Mouse (Mus musculus) hindbrain, embryonic 12.5 days (tissue): ENCODE measurements around the gene Klk11. TPM values are rescaled to one million over a fixed set of nuclear protein-coding genes. Genes with fewer than 3 reads are reported as not detected.

ENCODE experiments used
- ATAC-seq: fragments of 200-750 bp; cut with Nextera tagmentation; 2 replicates; pipeline ENCODE4 v1.8.0; 2017; ENCODE audit warnings: moderate TSS enrichment; ENCODE audit not compliant: low FRiP score
- H3K27ac ChIP-seq: fragments of 300-500 bp; sonication (generic); 2 replicates; pipeline ENCODE4 v1.5.1; 2016; ENCODE audit warnings: mild to moderate bottlenecking
- H3K27me3 ChIP-seq: fragments of 300-500 bp; sonication (generic); 2 replicates; pipeline ENCODE4 v1.6.1; 2016; ENCODE audit warnings: mild to moderate bottlenecking
- H3K36me3 ChIP-seq: fragments of 300-500 bp; sonication (generic); 2 replicates; pipeline ENCODE4 v1.6.1; 2016; ENCODE audit warnings: mild to moderate bottlenecking
- H3K4me1 ChIP-seq: fragments of 300-500 bp; sonication (generic); 2 replicates; pipeline ENCODE4 v1.6.1; 2016
- H3K4me2 ChIP-seq: fragments of 300-500 bp; sonication (generic); replicated peaks from 2 replicates; pipeline ENCODE4 v1.6.1; 2016; ENCODE audit warnings: mild to moderate bottlenecking
- H3K4me3 ChIP-seq: fragments of 300-500 bp; sonication (generic); 2 replicates; pipeline ENCODE4 v1.5.1; 2016; ENCODE audit warnings: mild to moderate bottlenecking
- H3K9ac ChIP-seq: fragments of 300-500 bp; sonication (generic); 2 replicates; pipeline ENCODE4 v1.6.1; 2016; ENCODE audit warnings: mild to moderate bottlenecking, moderate library complexity
- H3K9me3 ChIP-seq: fragments of 300-500 bp; sonication (generic); replicated peaks from 2 replicates; pipeline ENCODE4 v1.6.1; 2016; ENCODE audit warnings: mild to moderate bottlenecking
- WGBS: fragments of 180-500 bp; shearing (Covaris S2); methylation state at CpG from one replicate; pipeline ENCODE4 v1.1.7; 2016; 5-methylcytosine and 5-hydroxymethylcytosine counted together
- polyA plus RNA-seq: library from polyadenylated mRNA; unstranded; fragments of >200 nt; fragmentation: Nextera tagmentation; extraction: Ambion mirVana; gene quantifications from 2 replicates; pipeline ENCODE4 v1.2.1, GENCODE M21; 2016

Gene Klk11
- polyA plus RNA-seq, 1 experiment from 2014 or later = 0.22 TPM

DNA sequence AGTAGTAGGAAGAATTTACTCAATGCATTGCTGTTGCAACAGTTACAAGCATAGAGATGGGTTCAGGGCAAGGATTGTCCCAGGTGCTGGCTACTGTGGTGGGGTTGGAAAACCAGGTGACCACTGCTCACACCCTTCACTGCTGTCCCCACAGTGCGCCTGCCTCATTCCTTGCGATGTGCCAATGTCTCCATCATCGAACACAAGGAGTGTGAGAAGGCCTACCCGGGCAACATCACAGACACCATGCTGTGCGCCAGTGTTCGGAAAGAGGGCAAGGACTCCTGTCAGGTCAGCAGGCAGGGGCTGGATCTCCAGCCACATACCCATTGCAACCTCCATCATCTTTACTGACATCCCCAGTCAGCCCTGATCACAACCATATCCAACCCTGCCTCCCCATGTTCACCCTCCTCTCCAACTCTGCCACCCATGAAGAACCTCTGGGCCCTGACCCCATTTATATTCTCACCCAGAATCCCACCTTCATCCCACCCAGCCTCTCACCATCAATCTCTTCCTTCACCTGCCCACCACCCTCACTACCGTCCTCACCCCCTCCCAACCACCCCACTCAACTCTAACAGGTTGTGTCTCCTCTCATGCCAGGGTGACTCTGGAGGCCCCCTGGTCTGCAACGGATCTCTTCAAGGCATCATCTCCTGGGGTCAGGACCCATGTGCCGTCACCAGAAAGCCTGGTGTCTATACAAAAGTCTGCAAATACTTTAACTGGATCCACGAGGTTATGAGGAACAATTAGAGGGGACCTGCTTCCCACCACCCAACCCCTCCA is 4.0 kb downstream of the Klk11 start:
- Histone ChIP-seq H3K9ac (no peak overlapping the region), H3K4me3 (no peak overlapping the region), H3K36me3 (no peaks in the 10 kb centered on the region), H3K4me2 (no peak overlapping the region), H3K27me3 (peaks cover 5% of the 10 kb centered on the region), H3K9me3 (no peaks in the 10 kb centered on the region), H3K4me1 (peaks cover 7% of the 10 kb centered on the region), H3K27ac (no peak overlapping the region)
- 90% methylated on average over 10 of the region's 10 CpGs for WGBS
- ATAC-seq = no peak

- Histone ChIP-seq H3K9ac (no peak overlapping the region), H3K27me3 (peaks cover 13% of the 10 kb centered on the region), H3K27ac (no peak overlapping the region), H3K4me3 (no peak overlapping the region), H3K36me3 (no peaks in the 10 kb centered on the region), H3K4me2 (no peak overlapping the region), H3K9me3 (no peaks in the 10 kb centered on the region), H3K4me1 (peaks cover 7% of the 10 kb centered on the region)
- ATAC-seq = no peak
- WGBS = 67% methylated on average over 6 of the region's 6 CpGs
Measured at GRCm38 (mm10) chr7:43780241-43780640, 5.8 kb downstream of the Klk11 start.

DNA sequence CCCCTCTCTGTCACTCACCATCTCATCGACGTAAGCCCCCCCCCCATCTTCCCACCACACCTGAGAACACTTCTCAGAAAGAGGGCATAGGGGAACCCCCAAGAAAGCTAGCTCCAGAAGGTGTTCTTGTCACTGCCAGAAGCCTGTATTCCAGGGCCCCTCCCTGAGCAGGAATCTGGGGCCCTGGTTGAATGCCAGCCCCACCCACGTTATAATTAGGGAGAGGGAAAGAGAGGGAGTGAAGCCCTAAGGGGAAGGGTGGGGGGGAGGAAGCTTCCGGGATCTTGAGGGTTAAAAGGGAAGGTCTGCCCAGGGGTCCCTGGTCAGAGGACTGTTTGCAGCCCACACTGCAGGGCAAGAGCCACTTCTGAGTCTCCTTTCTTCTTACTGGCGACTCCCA is 6.3 kb downstream of the Klk11 start, which contains the start of gene Klk10:
Gene Klk10 (plus strand): TSS at position 290 of the 400 bp plus-strand sequence.
- WGBS = 58% methylated on average over 5 of the region's 5 CpGs

GRCm38 (mm10) chr7:43781541-43781940 is 7.1 kb downstream of the Klk11 start:
- H3K9me3 ChIP-seq = no peaks in the 10 kb centered on the region
- no peak overlapping the region for H3K9ac ChIP-seq
- H3K4me1 ChIP-seq = peaks cover 7% of the 10 kb centered on the region
- H3K4me2 ChIP-seq = no peak overlapping the region
- no peak overlapping the region for H3K4me3 ChIP-seq
- no peaks in the 10 kb centered on the region for H3K36me3 ChIP-seq
- ATAC-seq = no peak
- 86% methylated on average over 11 of the region's 11 CpGs for WGBS
- H3K27ac ChIP-seq = no peak overlapping the region
- H3K27me3 ChIP-seq = peaks cover 13% of the 10 kb centered on the region

More for the DNA sequence above, 6.3 kb downstream of the Klk11 start, which contains the start of gene Klk10:
- Histone ChIP-seq H3K9me3 (no peaks in the 10 kb centered on the region), H3K4me3 (no peak within 1 kb of the TSS), H3K4me1 (peaks cover 7% of the 10 kb centered on the region), H3K36me3 (no peaks in the 10 kb centered on the region), H3K4me2 (no peak within 1 kb of the TSS), H3K9ac (no peak within 1 kb of the TSS), H3K27ac (no peak within 1 kb of the TSS), H3K27me3 (peaks cover 13% of the 10 kb centered on the region)
- no peak for ATAC-seq

DNA sequence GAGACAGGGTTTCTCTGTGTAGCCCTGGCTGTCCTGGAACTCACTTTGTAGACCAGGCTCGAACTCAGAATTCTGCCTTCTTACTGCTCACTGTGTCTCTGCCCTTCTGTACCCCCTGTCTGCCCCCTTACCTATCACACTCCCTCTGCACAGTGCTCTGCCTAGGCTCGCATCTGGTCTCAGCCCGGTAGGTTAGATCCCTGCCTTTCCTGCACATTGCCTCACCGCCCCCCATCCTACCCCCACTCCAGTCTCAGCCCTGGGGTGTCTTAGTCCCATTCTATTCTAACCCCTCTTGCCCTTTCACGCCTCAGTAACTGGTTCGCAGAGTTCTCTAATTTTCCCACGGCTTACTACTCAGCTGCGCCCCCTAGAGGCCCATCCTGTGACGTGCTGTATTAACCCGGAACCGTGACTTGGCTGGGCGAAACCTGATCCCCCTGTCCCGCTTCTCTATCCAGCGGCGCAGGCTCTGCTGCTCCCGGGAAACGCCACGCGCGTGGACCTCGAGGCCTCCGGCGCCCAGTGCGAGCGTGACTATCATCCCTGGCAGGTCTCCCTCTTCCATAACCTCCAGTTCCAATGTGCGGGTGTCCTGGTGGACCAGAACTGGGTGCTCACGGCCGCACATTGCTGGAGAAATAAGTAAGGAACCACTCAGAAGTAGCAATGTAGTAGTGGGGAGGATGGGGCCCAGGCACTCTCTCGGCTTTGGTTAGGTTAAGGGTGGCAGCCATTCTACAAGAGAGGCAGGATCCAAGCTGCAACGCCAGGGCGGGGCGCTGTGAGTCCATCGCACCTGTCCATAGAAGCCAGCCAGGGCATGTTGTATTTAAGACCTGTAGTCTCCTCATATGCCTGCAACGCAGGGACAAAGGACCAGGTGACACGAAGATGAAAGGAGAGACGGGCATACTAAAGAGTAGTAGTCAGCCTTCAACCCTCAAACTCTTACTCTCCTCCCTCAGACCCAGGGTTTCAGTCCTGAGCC is 8.2 kb downstream of the Klk11 start:
- WGBS = 9% methylated on average over 36 of the region's 36 CpGs
- H3K36me3 ChIP-seq = no peaks in the 10 kb centered on the region
- H3K9me3 ChIP-seq = no peaks in the 10 kb centered on the region
- H3K4me1 ChIP-seq = peaks cover 7% of the 10 kb centered on the region
- peak; percentile 77 for ATAC-seq
- H3K9ac ChIP-seq = peak overlapping the region; percentile 56; the same call in 1 of the 2 replicates
- peak overlapping the region; percentile 27 for H3K4me3 ChIP-seq
- peak overlapping the region; percentile 68 for H3K4me2 ChIP-seq
- H3K27me3 ChIP-seq = peaks cover 13% of the 10 kb centered on the region
- H3K27ac ChIP-seq = no peak overlapping the region

GRCm38 (mm10) chr7:43785286-43785685 is 10.9 kb downstream of the Klk11 start:
- H3K9me3 ChIP-seq = no peaks in the 10 kb centered on the region
- H3K9ac ChIP-seq = no peak overlapping the region
- H3K27me3 ChIP-seq = peaks cover 13% of the 10 kb centered on the region
- no peaks in the 10 kb centered on the region for H3K36me3 ChIP-seq
- H3K4me2 ChIP-seq = no peak overlapping the region
- no peak for ATAC-seq
- H3K27ac ChIP-seq = no peak overlapping the region
- WGBS = 92% methylated on average over 1 of the region's 1 CpGs
- peaks cover 7% of the 10 kb centered on the region for H3K4me1 ChIP-seq
- no peak overlapping the region for H3K4me3 ChIP-seq

GRCm38 (mm10) chr7:43788096-43788495 is 13.7 kb downstream of the Klk11 start:
- H3K9me3 ChIP-seq = no peaks in the 10 kb centered on the region
- no peak for ATAC-seq
- H3K4me3 ChIP-seq = no peak overlapping the region
- no peak overlapping the region for H3K4me2 ChIP-seq
- no peak overlapping the region for H3K9ac ChIP-seq
- no peak overlapping the region for H3K27ac ChIP-seq
- H3K36me3 ChIP-seq = no peaks in the 10 kb centered on the region
- H3K4me1 ChIP-seq = no peaks in the 10 kb centered on the region
- H3K27me3 ChIP-seq = peaks cover 11% of the 10 kb centered on the region
- 73% methylated on average over 3 of the region's 3 CpGs for WGBS

DNA sequence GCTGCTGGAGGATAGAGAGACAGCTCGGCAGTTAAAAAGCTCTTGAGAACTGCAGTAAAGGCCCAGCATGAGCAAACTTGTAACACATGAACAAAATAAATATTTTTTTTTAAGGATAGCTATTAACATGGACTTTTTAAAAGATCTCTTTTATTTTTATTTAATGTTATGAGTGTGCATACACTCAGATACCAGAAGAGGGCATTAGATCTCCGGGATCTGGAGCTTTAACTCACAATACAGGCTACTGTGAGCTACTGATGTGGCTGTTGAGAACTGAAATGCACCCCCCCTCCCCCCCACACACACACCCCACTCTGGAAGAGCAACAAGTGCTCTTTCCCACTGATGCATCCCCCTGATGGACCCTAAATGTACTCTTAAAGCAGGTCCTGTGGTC is 14.9 kb downstream of the Klk11 start:
- Histone ChIP-seq H3K9ac (no peak overlapping the region), H3K4me3 (no peak overlapping the region), H3K9me3 (no peaks in the 10 kb centered on the region), H3K4me2 (no peak overlapping the region), H3K27me3 (0 out of 2 replicates have a peak, but pooled peaks cover under 1% of the 10 kb centered on the region), H3K36me3 (no peaks in the 10 kb centered on the region), H3K27ac (no peak overlapping the region), H3K4me1 (no peaks in the 10 kb centered on the region)
- 69% methylated on average over 2 of the region's 2 CpGs for WGBS
- ATAC-seq = no peak

- Histone ChIP-seq H3K4me3 (no peak within 1 kb of the TSS), H3K4me2 (no peak within 1 kb of the TSS)
- ATAC-seq = no peak
Measured at GRCm38 (mm10) chr7:43791591-43791990, 17.2 kb downstream of the Klk11 start, which contains the start of gene Klk9. Klk9 (plus strand) TSS chr7:43791891.

DNA sequence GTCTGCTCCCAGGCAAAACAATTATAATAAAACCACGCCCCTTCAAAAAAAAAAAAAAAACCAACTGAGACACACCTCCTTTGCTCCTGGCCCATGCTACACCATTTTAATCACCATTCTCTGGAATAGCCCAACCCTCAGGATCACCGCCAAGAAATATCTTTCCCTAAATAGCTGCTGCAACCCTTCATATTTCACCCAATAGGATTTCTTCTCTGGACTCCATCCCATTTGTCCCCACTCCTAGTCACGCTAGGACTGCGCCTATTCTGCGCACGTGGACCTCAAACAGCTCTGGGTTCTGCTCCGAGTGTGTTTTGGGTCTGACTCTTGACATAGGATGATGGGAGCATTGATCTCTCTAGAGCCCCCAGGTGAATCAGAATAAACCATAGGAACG is 22.0 kb downstream of the Klk11 start:
- H3K27ac ChIP-seq = no peak overlapping the region
- H3K4me1 ChIP-seq = 0 out of 2 replicates have a peak, but pooled peaks cover 9% of the 10 kb centered on the region
- no peaks in the 10 kb centered on the region for H3K36me3 ChIP-seq
- H3K9me3 ChIP-seq = no peaks in the 10 kb centered on the region
- peak overlapping the region; percentile 59 for H3K4me2 ChIP-seq
- WGBS = 8% methylated on average over 8 of the region's 8 CpGs
- no peak overlapping the region for H3K9ac ChIP-seq
- no peak for ATAC-seq
- H3K27me3 ChIP-seq = peaks cover 40% of the 10 kb centered on the region
- H3K4me3 ChIP-seq = peak overlapping the region; percentile 36; the same call in 1 of the 2 replicates

More at GRCm38 (mm10) chr7:43791591-43791990, 17.2 kb downstream of the Klk11 start, which contains the start of gene Klk9:
- H3K27ac ChIP-seq = no peak within 1 kb of the TSS
- peaks cover 16% of the 10 kb centered on the region for H3K27me3 ChIP-seq
- WGBS = 70% methylated on average over 7 of the region's 7 CpGs
- no peak within 1 kb of the TSS for H3K9ac ChIP-seq
- no peaks in the 10 kb centered on the region for H3K9me3 ChIP-seq
- H3K4me1 ChIP-seq = 0 out of 2 replicates have a peak, but pooled peaks cover 4% of the 10 kb centered on the region
- H3K36me3 ChIP-seq = no peaks in the 10 kb centered on the region

DNA sequence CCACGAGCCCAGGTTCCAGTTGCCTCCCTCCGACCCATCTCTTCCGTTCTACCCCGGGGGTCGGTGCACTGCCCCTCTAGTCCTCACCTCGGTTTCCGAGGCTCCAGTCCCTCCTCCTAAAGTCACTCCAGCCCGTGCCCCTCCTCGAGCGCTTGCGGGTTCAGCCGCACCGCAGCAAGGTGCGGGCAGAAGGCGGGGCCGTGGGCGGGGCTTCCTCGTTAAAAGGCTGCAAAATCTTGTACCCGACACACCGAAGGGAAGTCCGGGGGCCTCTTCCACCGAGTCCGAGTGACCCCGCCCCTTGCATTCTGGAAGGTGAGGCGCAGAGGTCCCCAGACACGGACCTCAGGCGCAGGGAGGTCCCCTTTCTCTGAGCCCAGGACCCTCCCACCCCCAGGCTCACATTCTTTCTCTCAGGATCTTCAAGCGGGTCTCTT is 22.9 kb downstream of the Klk11 start, which contains the start of gene Klk8:
Gene Klk8 (plus strand): TSS at position 245 of the 437 bp plus-strand sequence.
- H3K4me2 ChIP-seq = peak within 1 kb of the TSS; percentile 59
- H3K9me3 ChIP-seq = no peaks in the 10 kb centered on the region
- 0 out of 2 replicates have a peak, but pooled peaks cover 9% of the 10 kb centered on the region for H3K4me1 ChIP-seq
- no peak within 1 kb of the TSS for H3K27ac ChIP-seq
- 0 out of 2 replicates have a peak, but pooled peaks have one; percentile 39 for ATAC-seq
- H3K9ac ChIP-seq = peak within 1 kb of the TSS; percentile 27
- no peaks in the 10 kb centered on the region for H3K36me3 ChIP-seq
- H3K27me3 ChIP-seq = peaks cover 40% of the 10 kb centered on the region
- WGBS = under 1% methylated on average over 28 of the region's 28 CpGs
- H3K4me3 ChIP-seq = peak within 1 kb of the TSS; percentile 36
